Mouse (Mus musculus): ENCODE measurements around the gene Olfr665.

DNA sequence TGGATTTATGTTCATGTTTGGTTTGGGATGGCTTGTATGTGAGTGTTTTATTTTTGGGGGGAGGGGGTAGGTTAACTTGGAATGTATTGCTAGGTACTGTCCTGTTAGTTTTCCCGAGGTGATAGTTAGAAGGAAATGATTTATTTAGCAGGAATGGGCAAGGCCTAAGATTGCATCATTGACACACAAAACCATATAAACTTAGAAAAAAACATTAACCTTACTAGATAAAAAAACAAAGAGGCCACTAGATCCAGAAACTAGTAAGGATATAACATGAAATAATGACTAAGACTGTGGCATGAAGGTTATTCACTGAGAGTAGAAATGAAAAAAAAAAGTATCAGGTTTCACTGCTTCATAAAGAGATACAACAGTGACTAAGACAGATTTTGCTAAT is 20.1 kb upstream of the Olfr665 start:
- TF ChIP-seq CTCF (IDR thresholded peaks at IDR 0.05; ENCODE audit: low read depth, low read length) (no peak), POLR2AphosphoS5 (IDR thresholded peaks at IDR 0.05; ENCODE audit: insufficient replicate concordance, low read depth, low read length) (no peak), GATA1 (IDR thresholded peaks at IDR 0.05; ENCODE audit: borderline replicate concordance, low read length) (no peak), TAL1 (conservative IDR thresholded peaks at IDR 0.05; ENCODE audit: low read depth, low read length) (no peak)

Data from G1E (cell line).